Mouse (Mus musculus): ENCODE measurements at regions not wholly inside any gene's neighbourhood (a gene's known extent, or its start where the extent isn't known, plus 50 kb on each side); places are given as distances from the start of the nearest gene placed in this dataset.
"Not testable (repeated sequence)": the region's sequence is repeated elsewhere in the genome, so short reads cannot be mapped to it uniquely, and the experiment has no call there.

DNA sequence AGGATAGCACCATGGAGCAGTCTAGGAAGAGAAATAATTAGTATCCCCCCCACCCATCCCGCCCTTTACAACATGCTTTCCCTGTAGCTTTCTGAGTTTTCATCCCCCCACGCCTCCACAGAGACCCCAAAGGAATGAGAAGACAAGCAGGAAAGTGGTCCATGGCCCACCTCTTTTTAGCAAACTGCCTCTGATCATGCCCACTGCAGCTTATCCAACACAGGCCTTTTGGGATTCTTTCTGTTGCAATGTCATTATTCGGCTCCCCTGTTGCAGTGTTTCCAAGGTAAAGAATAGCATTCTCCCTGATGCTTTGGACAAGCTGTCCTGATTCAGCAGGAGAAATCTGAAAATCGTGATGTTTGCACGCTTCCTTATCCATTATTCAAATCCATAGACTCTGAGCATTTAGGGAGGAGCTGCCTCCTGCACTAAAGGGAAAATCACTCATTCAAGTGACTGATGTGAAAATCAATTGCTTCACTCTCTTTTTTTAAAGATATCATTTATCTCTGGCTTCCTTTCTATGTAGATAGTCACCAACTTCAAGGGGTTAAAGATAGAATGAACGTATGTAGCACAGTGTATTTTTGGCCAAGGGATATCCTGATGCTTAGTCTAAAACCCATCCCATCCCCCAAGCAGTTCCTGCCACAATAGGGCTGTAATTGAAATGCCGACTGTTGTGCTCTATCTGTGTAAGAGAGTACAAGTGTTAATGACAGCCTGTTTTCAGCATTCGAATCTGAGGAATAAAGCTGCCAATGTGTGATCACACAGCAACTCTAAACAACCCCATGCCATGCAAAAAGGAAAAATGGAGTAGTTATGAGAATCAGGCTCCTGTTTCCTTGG is 743.1 kb downstream of the Kcna4 start:
- no peak for DNase-seq

- no peak for DNase-seq
Observed at GRCm38 (mm10) chr2:108034882-108035281, 744.4 kb downstream of the Kcna4 start.

DNA sequence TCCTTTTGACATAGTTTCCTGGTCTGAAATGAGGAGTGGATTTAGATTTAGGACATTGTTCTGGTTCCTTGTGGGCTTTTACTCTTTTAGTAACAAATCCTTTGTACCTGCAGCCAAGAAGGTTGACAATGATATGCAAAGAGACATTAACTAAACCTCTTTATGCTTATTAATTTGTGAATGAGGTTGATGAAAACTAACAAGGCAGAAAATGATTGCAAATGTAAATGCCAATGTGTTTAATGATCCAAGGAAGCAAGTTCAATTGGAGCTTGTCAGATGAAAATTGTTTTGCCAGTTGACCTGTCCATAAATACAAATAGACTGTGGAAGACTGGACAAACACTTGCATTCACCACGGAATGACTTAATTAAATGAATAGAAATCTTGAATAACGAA is 751.6 kb downstream of the Kcna4 start:
- no peak for DNase-seq

GRCm38 (mm10) chr2:108044885-108045284 is 754.4 kb downstream of the Kcna4 start:
- no peak for DNase-seq

DNA sequence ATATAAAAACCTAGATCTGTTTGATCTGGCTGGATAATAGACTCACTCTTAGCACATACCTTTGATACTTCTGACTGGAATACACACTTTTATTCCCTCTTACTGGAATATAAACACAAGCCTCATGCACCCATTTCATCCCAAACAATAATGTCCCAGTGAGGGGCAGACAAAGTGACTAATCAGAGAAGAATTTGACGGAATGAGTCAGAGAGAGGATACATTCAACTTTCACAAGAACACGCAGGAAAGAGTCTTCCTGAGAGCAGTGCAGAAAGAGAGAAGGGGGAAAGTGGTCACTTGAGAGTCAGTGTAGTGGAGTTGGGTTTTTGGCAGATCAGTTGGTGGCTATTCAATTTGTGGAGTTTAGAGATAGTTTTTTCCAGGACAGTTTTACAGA is 755.6 kb downstream of the Kcna4 start:
- DNase-seq = no peak

DNA sequence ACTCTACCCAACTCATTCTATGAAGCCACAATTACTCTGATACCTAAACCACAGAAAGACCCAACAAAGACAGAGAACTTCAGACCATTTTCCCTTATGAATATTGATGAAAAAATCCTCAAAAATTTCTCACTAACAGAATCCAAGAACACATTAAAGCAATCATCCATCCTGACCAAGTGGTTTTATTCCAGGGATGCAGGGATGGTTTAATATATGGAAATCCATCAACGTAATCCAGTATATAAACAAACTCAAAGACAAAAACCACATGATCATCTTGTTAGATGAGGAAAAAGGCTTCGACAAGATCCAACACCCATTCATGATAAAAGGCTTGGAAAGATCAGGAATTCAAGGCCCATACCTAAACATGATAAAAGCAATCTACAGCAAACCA is 772.3 kb downstream of the Kcna4 start:
- DNase-seq = not testable (repeated sequence)

DNA sequence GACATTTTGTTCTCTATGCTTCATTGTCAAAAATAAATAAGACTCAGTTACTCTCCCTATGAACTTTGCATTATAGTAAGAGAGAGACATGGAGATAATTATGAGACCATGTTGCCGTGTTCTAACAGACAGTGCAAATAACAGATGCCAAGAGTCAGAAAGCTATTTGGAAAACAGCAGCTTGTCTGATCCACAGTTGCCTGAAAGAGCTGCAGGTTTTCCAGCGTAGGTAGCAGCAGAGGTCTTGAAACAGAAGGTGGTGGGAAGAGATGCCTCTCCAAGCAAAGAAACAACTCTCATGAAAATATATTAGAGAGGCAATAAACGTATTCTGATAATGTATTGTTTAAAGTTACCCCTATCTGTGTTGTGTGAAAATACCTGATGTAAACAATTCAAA is 793.5 kb downstream of the Kcna4 start:
- no peak for DNase-seq

DNA sequence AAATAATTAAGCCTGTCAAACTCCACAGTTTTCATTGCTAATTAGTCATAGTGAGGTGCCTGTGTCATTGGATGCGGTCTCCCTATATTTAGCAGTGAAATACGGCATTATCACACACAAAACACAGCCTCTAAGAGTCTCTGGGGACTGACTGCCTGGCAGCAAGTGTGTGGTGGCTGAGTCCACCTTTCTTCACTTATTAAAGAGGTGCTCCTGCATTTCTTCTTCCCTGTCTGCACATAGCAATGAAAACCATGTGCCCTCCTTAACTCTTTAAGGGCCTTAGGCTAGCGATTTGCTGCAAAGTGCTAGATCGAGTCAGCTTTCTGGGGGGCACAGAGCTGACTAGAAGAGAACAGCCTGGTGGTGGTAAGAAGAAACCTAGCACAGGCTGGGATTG is 799.8 kb downstream of the Kcna4 start:
- no peak for DNase-seq

DNA sequence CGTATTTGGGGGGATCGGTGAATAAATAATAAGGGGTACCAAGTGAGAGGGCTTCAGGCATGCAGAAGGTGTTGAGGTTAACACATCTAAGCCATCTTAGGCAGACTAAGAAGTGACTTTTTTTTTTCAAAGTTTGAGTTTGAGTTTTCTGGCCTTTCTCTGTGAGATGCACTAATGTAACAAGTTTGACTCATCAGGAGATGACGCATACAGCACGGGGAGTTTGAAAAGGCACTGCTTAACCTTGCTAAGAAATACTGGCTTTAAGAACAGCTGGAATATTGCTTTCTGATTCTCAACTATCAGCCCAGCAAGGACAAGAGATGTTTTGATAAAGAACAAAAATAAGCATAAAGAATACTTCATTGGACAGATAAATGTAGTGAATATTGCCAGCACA is 806.6 kb downstream of the Kcna4 start:
- peak; percentile 7 for DNase-seq

DNA sequence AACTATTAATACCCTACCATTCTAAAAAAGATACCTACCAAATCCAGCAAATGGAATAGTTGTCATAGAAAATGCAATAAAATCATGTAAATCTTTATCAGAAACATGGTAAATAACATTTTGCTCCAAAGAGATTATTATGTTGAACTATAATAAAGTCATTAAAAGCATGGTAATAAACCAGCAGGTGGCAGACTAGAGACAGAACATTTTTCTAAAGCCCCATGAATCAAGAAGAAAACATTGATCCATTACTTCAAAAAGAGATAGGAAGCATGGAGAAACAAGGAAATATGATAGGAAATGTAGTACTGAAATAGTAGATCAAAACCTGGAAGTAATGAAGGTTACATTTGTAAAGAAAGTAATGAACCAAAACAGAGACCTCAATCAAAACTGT is 819.7 kb downstream of the Kcna4 start:
- no peak for DNase-seq

DNA sequence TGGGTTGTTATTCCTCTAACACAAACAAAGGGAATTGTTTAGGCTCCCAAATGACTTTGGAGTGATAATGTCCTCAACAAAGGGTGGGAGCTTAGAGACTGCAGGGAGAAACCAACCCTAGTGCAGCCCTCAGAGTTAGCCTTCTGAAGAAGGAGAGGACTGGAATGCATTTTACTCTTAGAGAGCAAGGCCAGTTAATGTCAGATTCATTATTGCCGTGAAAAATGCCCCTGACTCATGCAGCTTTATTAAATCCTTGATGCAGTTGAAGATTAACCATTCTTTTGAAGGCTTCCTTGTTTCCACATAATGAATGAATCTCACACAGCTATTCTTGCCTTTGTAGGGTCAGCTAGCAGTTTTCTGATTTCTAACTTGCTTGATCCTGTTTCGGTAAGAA is 855.3 kb downstream of the Kcna4 start:
- DNase-seq = no peak

DNA sequence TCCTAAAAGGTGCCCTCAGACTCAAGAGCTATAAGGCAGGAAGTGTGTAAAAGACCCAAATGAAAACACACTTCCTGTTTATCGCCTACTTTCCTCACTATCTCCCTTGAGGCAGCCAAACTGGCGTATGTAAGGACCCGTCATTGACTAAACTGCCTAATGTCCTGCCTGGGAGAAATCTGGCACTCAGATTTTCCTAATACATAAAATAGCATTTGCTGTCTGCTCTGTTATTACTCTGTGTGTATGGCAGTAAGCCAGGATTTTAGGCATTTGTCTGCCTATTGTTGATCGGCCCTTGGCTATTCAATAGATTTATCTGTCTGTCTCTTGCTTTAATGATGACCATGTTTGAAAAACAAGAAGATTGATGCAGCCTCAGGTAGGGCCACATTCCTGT is 857.8 kb downstream of the Kcna4 start:
- no peak for DNase-seq

DNA sequence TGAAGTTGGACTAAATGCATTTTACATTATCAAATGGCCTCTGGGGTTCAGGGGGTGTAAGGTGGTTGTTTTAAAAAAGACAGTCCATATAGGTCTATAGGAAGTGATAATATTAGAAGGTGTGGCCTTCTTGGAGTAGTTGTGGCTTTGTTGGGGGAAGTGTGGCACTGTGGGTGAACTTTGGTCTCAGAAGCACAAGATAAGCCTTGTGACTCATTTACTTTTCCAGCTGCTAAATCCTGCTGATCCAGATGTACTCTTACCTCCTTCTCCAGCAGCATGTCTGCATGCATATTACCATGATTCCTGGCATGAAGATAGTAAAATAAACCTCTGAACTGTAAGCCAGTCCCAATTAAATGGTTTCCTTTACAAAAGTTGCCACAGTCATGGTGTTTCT is 865.8 kb downstream of the Kcna4 start:
- no peak for DNase-seq

DNA sequence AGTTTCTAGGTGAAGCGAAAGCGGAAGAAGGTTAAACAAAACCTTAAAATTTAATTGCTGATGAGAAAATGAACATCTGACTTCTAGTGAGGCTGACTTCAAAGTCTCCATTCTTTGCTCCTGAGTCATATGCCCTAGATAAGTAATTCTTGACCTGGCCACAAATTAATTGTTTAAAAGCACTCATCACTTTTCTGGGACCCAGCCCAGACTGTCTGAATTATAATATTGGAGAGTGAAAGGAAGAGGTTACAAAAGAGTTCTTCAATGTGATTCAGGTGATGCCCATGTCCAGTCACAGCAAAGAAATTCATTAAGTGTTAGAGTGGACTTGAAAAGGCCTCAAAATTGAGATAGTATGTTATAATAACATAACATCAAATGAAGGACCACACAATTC is 867.3 kb downstream of the Kcna4 start:
- DNase-seq = no peak

DNA sequence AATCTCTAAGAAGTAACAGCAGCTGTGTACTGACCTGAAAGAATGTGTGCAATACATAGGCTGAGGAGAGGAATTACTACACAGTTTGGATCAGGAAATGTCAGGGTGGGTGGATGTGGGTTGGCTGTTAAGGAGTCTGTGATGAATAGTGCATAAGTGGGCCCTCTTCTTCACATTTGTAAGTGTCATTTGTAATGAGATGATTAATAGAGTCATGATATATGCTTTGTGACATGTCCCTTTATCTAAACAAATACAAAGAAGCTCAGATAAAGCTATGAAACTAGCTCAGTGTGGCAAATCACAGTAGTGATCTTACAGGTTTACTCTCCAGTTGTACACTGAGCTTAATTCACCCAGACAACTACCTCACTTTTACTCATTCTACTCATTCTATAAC is 867.9 kb downstream of the Kcna4 start:
- DNase-seq = no peak

DNA sequence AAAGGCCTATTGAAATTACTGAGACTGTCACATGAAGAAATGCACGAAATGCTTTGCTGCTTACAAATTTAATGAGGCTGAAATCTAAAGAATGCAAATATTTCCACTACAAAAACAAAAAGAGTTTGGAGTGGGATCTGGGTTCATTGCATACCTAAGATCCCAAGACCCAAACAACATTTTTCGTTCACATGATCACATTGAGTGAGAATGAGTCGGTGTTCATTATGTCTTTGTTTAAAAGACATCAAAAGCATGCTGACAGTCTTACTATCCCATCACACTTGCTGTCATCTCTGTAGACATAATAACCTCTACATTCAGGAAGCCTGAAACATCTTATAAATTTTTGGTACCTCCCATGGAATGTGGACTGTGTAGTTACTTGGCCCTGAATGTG is 870.4 kb downstream of the Kcna4 start:
- DNase-seq = no peak

DNA sequence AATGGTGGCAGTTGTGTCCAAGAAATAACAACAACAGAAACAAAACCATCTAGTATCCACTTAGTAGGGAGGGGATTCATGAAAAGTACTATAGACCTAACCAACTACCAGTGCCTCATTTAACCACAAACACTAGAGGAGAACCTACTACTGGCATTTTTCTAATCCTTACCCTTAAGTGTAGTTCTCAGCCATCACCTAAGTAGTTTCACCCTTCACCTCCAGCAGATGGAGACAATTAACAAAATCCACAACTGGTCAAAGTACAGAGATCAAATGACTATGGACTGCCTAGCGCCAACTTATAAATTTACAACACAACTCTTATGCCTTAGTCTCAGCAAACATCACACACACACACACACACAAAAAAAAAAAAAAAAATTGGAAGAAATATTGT is 874.6 kb downstream of the Kcna4 start:
- no peak for DNase-seq

All from adrenal gland, adult 2 months (tissue).